In the genomic region with DNA sequence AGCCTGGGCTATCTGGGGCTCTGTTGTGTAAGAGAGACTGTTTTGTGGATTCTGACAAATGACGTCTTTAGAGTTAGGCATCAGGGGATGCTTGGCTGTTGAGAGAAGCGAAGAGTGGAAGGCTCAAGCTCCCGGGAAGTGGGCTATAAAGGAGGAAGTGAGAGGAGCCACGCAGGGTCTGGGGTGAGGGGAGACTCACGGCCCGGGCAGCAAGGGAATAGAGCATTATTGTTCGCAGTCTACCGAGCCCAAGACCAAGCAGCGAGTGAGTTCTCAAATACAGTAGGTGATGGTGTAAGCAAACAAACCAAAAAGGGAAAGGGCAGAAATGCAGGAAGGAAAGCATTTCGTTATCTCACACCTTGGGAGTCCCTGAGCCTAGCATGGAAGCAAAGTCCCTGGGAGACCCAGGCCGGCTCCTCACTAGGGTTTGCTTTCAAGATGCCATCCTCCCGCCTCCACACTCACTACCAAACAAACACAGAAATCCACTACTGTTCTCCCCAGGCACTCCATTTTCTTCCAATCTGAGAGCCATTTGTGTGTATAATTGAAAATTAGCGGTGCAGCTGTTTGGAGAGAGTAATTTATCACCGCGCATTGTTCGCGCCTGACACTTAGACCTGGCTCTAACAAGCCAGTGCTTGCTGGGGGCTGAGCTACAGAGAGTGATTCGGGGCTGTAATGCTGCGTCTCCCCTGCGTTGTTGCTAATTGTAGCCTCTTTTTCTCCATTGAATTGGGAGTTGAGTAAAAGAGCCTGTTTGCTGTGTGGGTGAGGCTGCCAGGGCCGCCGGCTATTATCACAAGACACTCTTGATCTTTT, we compare ENCODE assay signal across 8 mouse cellular contexts.
DNase-seq lines count a peak whose midpoint lies in the region; ATAC-seq lines count a peak whose summit lies in the region.

No protein-coding gene starts in this region.

- H3K9me3 ChIP-seq in heart, embryonic 15.5 days (replicated peaks) = no peaks in the 10 kb centered on the region
- no peaks in the 10 kb centered on the region for H3K9me3 ChIP-seq in forebrain, embryonic 14.5 days (replicated peaks; ENCODE audit: control insufficient read depth, low read length)
- no peaks in the 10 kb centered on the region for H3K9me3 ChIP-seq in midbrain, embryonic 15.5 days

- 53% methylated on average over 22 of the region's 22 CpGs for WGBS in heart, embryonic 15.5 days
- WGBS in forebrain, embryonic 14.5 days = 7% methylated on average over 22 of the region's 22 CpGs
- WGBS in midbrain, embryonic 15.5 days = 46% methylated on average over 22 of the region's 22 CpGs

- H3K4me3 ChIP-seq in heart, embryonic 15.5 days = no peak overlapping the region
- peak overlapping the region; percentile 5; the same call in 1 of the 2 replicates for H3K4me3 ChIP-seq in forebrain, embryonic 14.5 days (ENCODE audit: low read depth, low read length)
- peak overlapping the region; percentile 12; the same call in 1 of the 2 replicates for H3K4me3 ChIP-seq in midbrain, embryonic 15.5 days

- peaks cover 6% of the 10 kb centered on the region; the same call in 1 of the 2 replicates for H3K4me1 ChIP-seq in heart, embryonic 15.5 days (replicated peaks)
- H3K4me1 ChIP-seq in forebrain, embryonic 14.5 days (ENCODE audit: control insufficient read depth, insufficient read depth, low read length) = peaks cover 7% of the 10 kb centered on the region; the same call in 1 of the 2 replicates
- H3K4me1 ChIP-seq in midbrain, embryonic 15.5 days = peaks cover 23% of the 10 kb centered on the region

- H3K36me3 ChIP-seq in heart, embryonic 15.5 days = no peaks in the 10 kb centered on the region
- H3K36me3 ChIP-seq in forebrain, embryonic 14.5 days (ENCODE audit: control insufficient read depth, insufficient read depth, low read length) = no peaks in the 10 kb centered on the region
- no peaks in the 10 kb centered on the region for H3K36me3 ChIP-seq in midbrain, embryonic 15.5 days (replicated peaks)

- no peak for ATAC-seq in heart, embryonic 15.5 days (replicated peaks; ENCODE audit: insufficient number of reproducible peaks, insufficient read depth, low FRiP score, low read depth)
- peak; percentile 94 for ATAC-seq in forebrain, embryonic 14.5 days
- ATAC-seq in midbrain, embryonic 15.5 days (replicated peaks) = peak; percentile 84
- no peak for ATAC-seq in erythroid progenitor cell, adult 5-6 weeks (replicated peaks; ENCODE audit: low FRiP score, poor library complexity, severe bottlenecking)

- H3K27me3 ChIP-seq in heart, embryonic 15.5 days = no peaks in the 10 kb centered on the region
- H3K27me3 ChIP-seq in forebrain, embryonic 14.5 days (replicated peaks; ENCODE audit: control insufficient read depth, insufficient read depth, low read length) = peaks cover 29% of the 10 kb centered on the region
- no peaks in the 10 kb centered on the region; the same call in 1 of the 2 replicates for H3K27me3 ChIP-seq in midbrain, embryonic 15.5 days (replicated peaks)

- 0 out of 2 replicates have a peak overlapping the region, but pooled peaks have one; percentile 12 for H3K4me2 ChIP-seq in heart, embryonic 15.5 days
- peak overlapping the region; percentile 35 for H3K4me2 ChIP-seq in forebrain, embryonic 14.5 days (ENCODE audit: low read length)
- H3K4me2 ChIP-seq in midbrain, embryonic 15.5 days = peak overlapping the region; percentile 32

- no peak overlapping the region for H3K27ac ChIP-seq in heart, embryonic 15.5 days
- peak overlapping the region; percentile 65; the same call in 1 of the 2 replicates for H3K27ac ChIP-seq in forebrain, embryonic 14.5 days (ENCODE audit: low read depth, low read length)
- peak overlapping the region; percentile 60 for H3K27ac ChIP-seq in midbrain, embryonic 15.5 days

- H3K9ac ChIP-seq in heart, embryonic 15.5 days = no peak overlapping the region
- peak overlapping the region; percentile 10; the same call in 1 of the 2 replicates for H3K9ac ChIP-seq in forebrain, embryonic 14.5 days (ENCODE audit: low read length)
- 0 out of 2 replicates have a peak overlapping the region, but pooled peaks have one; percentile 16 for H3K9ac ChIP-seq in midbrain, embryonic 15.5 days

- no peak for DNase-seq in heart, adult 9 months (ENCODE audit: low spot score in 2 of 2)
- peak; percentile 63 for DNase-seq in Muller cell, postnatal 12 days (ENCODE audit: inconsistent ontology term)
- peak; percentile 94 for DNase-seq in forebrain, embryonic 14.5 days (ENCODE audit: low spot score)
- no peak for DNase-seq in ovary, adult 18-20 months (ENCODE audit: low spot score)
- no peak for DNase-seq in kidney, postnatal 14 days

Comparison
In these comparisons a context has a peak if more than half of its experiments do, and no peak if none do; other contexts are left out.
1. ATAC-seq: peak in forebrain, embryonic 14.5 days (single experiment) and midbrain, embryonic 15.5 days (single experiment); none in heart, embryonic 15.5 days (single experiment) and erythroid progenitor cell, adult 5-6 weeks (single experiment).
2. DNase-seq: peak in Muller cell, postnatal 12 days (single experiment) and forebrain, embryonic 14.5 days (single experiment); none in heart, adult 9 months (0 of 2), ovary, adult 18-20 months (single experiment) and kidney, postnatal 14 days (single experiment).
3. Peak in every context shown above with its lines, with median percentiles within 50 percentile points of each other: H3K4me2 ChIP-seq.